Comparison of ENCODE assay signal across 26 mouse cellular contexts in genomic region chrX:131410567-131410966, GRCm38 (mm10).
"Had no signal": no experiment of that assay in that cellular context is flagged by ENCODE, and none has a peak within 500 bp of the region (broad histone marks: within the 10 kb centered on the region; RNA-seq: fewer than 3 reads in every experiment).

No protein-coding gene starts in this region.

- DNase-seq: cerebellum, adult 9-10 months; cerebellum, adult 9-11 months; cerebellum, postnatal 10 days; cerebellum, postnatal 14 days; cerebellum, postnatal 25 days; cerebellum, postnatal 36 days; embryo, embryonic 11 days; forebrain, postnatal 0 days; gastrocnemius, adult 2 months; gastrocnemius, postnatal 10 days; gastrocnemius, postnatal 14 days; gastrocnemius, postnatal 25 days; gastrocnemius, postnatal 36 days; heart, adult 18-20 months; heart, adult 2 months had no signal

- ATAC-seq: forebrain, embryonic 13.5 days; forebrain, embryonic 14.5 days; forebrain, embryonic 15.5 days; forebrain, embryonic 16.5 days; forebrain, postnatal 0 days had no signal

- H3K4me3 ChIP-seq: embryonic facial prominence, embryonic 10.5 days; embryonic facial prominence, embryonic 12.5 days; embryonic facial prominence, embryonic 13.5 days; embryonic facial prominence, embryonic 15.5 days; erythroblast, embryonic 14.5 days; forebrain, embryonic 10.5 days; forebrain, embryonic 12.5 days; forebrain, embryonic 13.5 days; forebrain, embryonic 15.5 days; gastrocnemius, adult 2 months; heart, adult 2 months had no signal

- H3K4me1 ChIP-seq: embryonic facial prominence, embryonic 10.5 days; embryonic facial prominence, embryonic 12.5 days; embryonic facial prominence, embryonic 13.5 days; embryonic facial prominence, embryonic 15.5 days; forebrain, embryonic 10.5 days; forebrain, embryonic 12.5 days; forebrain, embryonic 13.5 days; forebrain, embryonic 15.5 days had no signal

- H3K9me3 ChIP-seq: embryonic facial prominence, embryonic 10.5 days; embryonic facial prominence, embryonic 12.5 days; embryonic facial prominence, embryonic 13.5 days; embryonic facial prominence, embryonic 15.5 days; forebrain, embryonic 10.5 days; forebrain, embryonic 12.5 days; forebrain, embryonic 13.5 days; forebrain, embryonic 15.5 days had no signal

- H3K27me3 ChIP-seq: embryonic facial prominence, embryonic 12.5 days; embryonic facial prominence, embryonic 13.5 days; embryonic facial prominence, embryonic 15.5 days; forebrain, embryonic 13.5 days; forebrain, embryonic 15.5 days had no signal

- H3K36me3 ChIP-seq: embryonic facial prominence, embryonic 10.5 days; embryonic facial prominence, embryonic 12.5 days; embryonic facial prominence, embryonic 13.5 days; embryonic facial prominence, embryonic 15.5 days; forebrain, embryonic 10.5 days; forebrain, embryonic 12.5 days; forebrain, embryonic 15.5 days had no signal

- H3K27ac ChIP-seq: embryonic facial prominence, embryonic 10.5 days; embryonic facial prominence, embryonic 12.5 days; embryonic facial prominence, embryonic 13.5 days; embryonic facial prominence, embryonic 15.5 days; forebrain, embryonic 10.5 days; forebrain, embryonic 12.5 days; forebrain, embryonic 13.5 days; forebrain, embryonic 15.5 days; gastrocnemius, adult 2 months; heart, adult 2 months had no signal

- H3K4me2 ChIP-seq: embryonic facial prominence, embryonic 12.5 days; embryonic facial prominence, embryonic 13.5 days; embryonic facial prominence, embryonic 15.5 days; forebrain, embryonic 12.5 days; forebrain, embryonic 13.5 days; forebrain, embryonic 15.5 days had no signal

- H3K9ac ChIP-seq: embryonic facial prominence, embryonic 12.5 days; embryonic facial prominence, embryonic 13.5 days; embryonic facial prominence, embryonic 15.5 days; forebrain, embryonic 12.5 days; forebrain, embryonic 13.5 days; forebrain, embryonic 15.5 days; forebrain, postnatal 0 days had no signal
